Mouse (Mus musculus) layer of hippocampus, adult 9-10 months (tissue): ENCODE measurements at regions not wholly inside any gene's neighbourhood (a gene's known extent, or its start where the extent isn't known, plus 50 kb on each side); places are given as distances from the start of the nearest gene placed in this dataset.

Experiments used
- DNase-seq: peaks from one replicate; pipeline ENCODE4 v3.0.0; 2022; ENCODE audit warnings: low spot score

- DNase-seq: no peak
Observed at GRCm38 (mm10) chrX:56276348-56276747, 63.7 kb upstream of the Gm773 start.

GRCm38 (mm10) chrX:56274170-56274569 lies 61.5 kb upstream of the Gm773 start:
- DNase-seq: peak; percentile 18

DNA sequence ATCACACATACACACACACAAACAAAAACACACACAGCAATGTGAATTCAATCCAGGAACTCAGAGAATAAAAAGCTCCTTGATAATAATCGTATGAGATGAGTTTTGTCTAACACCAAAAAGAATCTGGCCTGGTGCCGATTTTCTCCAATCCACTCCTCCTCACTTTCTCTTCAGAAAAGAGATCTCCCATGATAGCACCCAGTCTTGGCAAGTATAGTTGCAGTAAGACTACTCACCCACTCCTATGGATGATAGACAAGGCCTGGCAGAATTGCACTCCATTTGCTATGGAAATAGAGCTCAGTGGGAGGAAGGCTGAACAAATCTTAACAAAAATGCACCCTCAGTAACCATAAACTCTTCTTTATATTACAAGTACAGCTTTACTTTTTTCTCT lies 57.0 kb upstream of the Gm773 start:
- no peak for DNase-seq
